Mouse (Mus musculus): ENCODE data around the gene Bglap3. TPM values are rescaled to one million over a fixed set of nuclear protein-coding genes. Genes with fewer than 3 reads are reported as not detected.

The Bglap3 gene
- total and polyA plus RNA-seq, 3 experiments: not detected

DNA sequence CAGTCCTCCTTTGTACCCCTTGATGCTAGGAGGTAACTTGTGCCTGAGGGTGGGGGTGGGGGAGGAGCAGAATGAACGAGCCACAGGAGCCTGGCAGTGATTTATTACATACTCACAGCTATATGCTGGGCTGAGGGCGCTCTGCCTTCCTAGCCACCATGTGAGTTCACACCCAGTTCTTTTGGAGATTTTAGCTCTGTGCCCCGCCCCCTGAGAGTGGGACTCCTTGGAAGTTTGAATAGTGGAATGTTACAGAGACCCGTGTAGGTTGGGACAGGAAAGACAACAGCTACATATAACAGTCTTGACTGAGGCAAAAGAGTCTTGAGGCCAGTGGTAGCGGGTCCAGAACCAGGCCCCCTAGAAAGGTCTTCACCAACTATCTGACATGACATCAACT, 43.6 kb downstream of the Bglap3 start:
- no peak overlapping the region for H3K4me3 ChIP-seq (ENCODE audit: control insufficient read depth in 1 of 2, insufficient read depth in 1 of 2, low read depth in 2 of 2, low read length in 2 of 2)
- H3K27ac ChIP-seq (ENCODE audit: control insufficient read depth, low read depth, low read length): no peak overlapping the region
- H3K9me3 ChIP-seq (replicated peaks; ENCODE audit: insufficient read depth, low read length): no peaks in the 10 kb centered on the region
- H3K36me3 ChIP-seq (ENCODE audit: control insufficient read depth in 1 of 2, insufficient read depth in 2 of 2, low read length in 2 of 2): peaks cover 0 to 2% of the 10 kb centered on the region in 2 experiments; a peak in 2 of 4 replicates
- H3K79me2 ChIP-seq (ENCODE audit: control insufficient read depth, insufficient read depth, low read length, poor library complexity): peaks cover 12% of the 10 kb centered on the region
- no peak for TF ChIP-seq E2F4 (IDR thresholded peaks at IDR 0.05; ENCODE audit: borderline replicate concordance, low read depth, low read length)
- TF ChIP-seq CHD1 (IDR thresholded peaks at IDR 0.05; ENCODE audit: low read depth, low read length): no peak
- TF ChIP-seq MXI1 (IDR thresholded peaks at IDR 0.05; ENCODE audit: low read depth, low read length): no peak
- no peak for TF ChIP-seq MAX (IDR thresholded peaks at IDR 0.05; ENCODE audit: low read length)
- TF ChIP-seq RAD21 (IDR thresholded peaks at IDR 0.05; ENCODE audit: low read depth, low read length): no peak
- TF ChIP-seq TBP (IDR thresholded peaks at IDR 0.05; ENCODE audit: low read depth, low read length): no peak
- no peak for TF ChIP-seq SIN3A (IDR thresholded peaks at IDR 0.05; ENCODE audit: low read length)
- TF ChIP-seq HCFC1 (IDR thresholded peaks at IDR 0.05; ENCODE audit: low read depth, low read length): no peak
- TF ChIP-seq USF2 (IDR thresholded peaks at IDR 0.05; ENCODE audit: borderline replicate concordance in 1 of 2, insufficient read depth in 1 of 2, low read depth in 1 of 2, low read length in 2 of 2): no peak
- no peak for TF ChIP-seq MYC (IDR thresholded peaks at IDR 0.05; ENCODE audit: low read depth, low read length)
- no peak for TF ChIP-seq CHD2 (IDR thresholded peaks at IDR 0.05; ENCODE audit: low read length)
- no peak for TF ChIP-seq MAFK (IDR thresholded peaks at IDR 0.05; ENCODE audit: borderline replicate concordance, low read depth, low read length)
- TF ChIP-seq NRF1 (IDR thresholded peaks at IDR 0.05; ENCODE audit: insufficient read depth, low read depth, low read length, poor library complexity, severe bottlenecking): no peak
- TF ChIP-seq ETS1 (IDR thresholded peaks at IDR 0.05; ENCODE audit: low read depth, low read length): no peak
- no peak for TF ChIP-seq UBTF (IDR thresholded peaks at IDR 0.05; ENCODE audit: borderline replicate concordance, insufficient read depth, low read depth, low read length)
- TF ChIP-seq CTCF (IDR thresholded peaks at IDR 0.05 in 2 of 3, conservative IDR thresholded peaks at IDR 0.05 in 1 of 3; ENCODE audit: control insufficient read depth in 1 of 3, insufficient read depth in 1 of 3, low read depth in 2 of 3, low read length in 3 of 3, poor library complexity in 1 of 3, severe bottlenecking in 1 of 3): no peak
- no peak for TF ChIP-seq ZMIZ1 (IDR thresholded peaks at IDR 0.05; ENCODE audit: low read depth, low read length)
- no peak for TF ChIP-seq MYB (IDR thresholded peaks at IDR 0.05; ENCODE audit: low read depth, low read length)
- no peak for TF ChIP-seq ZC3H11A (IDR thresholded peaks at IDR 0.05; ENCODE audit: low read depth, low read length)
- no peak for TF ChIP-seq GATA1 (IDR thresholded peaks at IDR 0.05; ENCODE audit: low read depth, low read length)
- H3K4me1 ChIP-seq (ENCODE audit: control insufficient read depth in 1 of 2, insufficient read depth in 2 of 2, low read length in 2 of 2): peaks cover 0 to 13% of the 10 kb centered on the region in 2 experiments; a peak in 3 of 4 replicates
- no peaks in the 10 kb centered on the region for H3K27me3 ChIP-seq (ENCODE audit: control insufficient read depth in 1 of 2, insufficient read depth in 2 of 2, low read length in 2 of 2)
- no peak for DNase-seq (ENCODE audit: low read depth, low spot score)
- H3K9ac ChIP-seq (ENCODE audit: control insufficient read depth, low read depth, low read length, poor library complexity, severe bottlenecking): no peak overlapping the region

DNA sequence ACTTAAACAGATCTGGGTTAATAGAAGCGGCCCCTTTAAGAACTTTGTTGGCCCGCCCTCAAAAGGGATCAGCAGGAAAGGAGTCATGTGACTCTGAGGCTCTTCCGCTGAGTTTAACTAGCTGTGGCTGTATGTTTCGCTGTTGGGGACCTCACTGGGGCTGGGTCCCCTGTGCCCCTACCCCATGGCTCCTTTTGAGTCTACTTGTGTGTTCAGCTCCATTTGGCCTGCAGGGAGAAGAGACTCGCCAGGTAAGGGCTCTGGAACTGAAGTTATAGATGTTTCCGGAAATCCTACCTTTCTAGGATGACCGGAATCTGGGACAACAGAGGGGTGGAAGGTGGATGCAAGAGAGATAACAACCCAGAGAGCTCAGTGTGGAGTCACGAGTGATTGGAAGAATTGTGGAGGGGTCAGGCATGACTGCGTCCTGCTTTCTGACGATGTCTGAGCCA, 47.6 kb downstream of the Bglap3 start, which contains the start of gene Glmp:
Glmp (plus strand) TSS at position 73 of the 455 bp plus-strand sequence.
- Histone ChIP-seq H3K27me3 (ENCODE audit: control insufficient read depth in 1 of 2, insufficient read depth in 2 of 2, low read length in 2 of 2) (no peaks in the 10 kb centered on the region), H3K9ac (ENCODE audit: control insufficient read depth, low read depth, low read length, poor library complexity, severe bottlenecking) (peak within 1 kb of the TSS; percentile 92), H3K4me1 (ENCODE audit: control insufficient read depth in 1 of 2, insufficient read depth in 2 of 2, low read length in 2 of 2) (peaks cover 0 to 13% of the 10 kb centered on the region in 2 experiments; a peak in 3 of 4 replicates), H3K27ac (ENCODE audit: control insufficient read depth, low read depth, low read length) (peak within 1 kb of the TSS; percentile 47), H3K79me2 (ENCODE audit: control insufficient read depth, insufficient read depth, low read length, poor library complexity) (peaks cover 12% of the 10 kb centered on the region), H3K9me3 (replicated peaks; ENCODE audit: insufficient read depth, low read length) (no peaks in the 10 kb centered on the region), H3K36me3 (ENCODE audit: control insufficient read depth in 1 of 2, insufficient read depth in 2 of 2, low read length in 2 of 2) (peaks cover 2 to 15% of the 10 kb centered on the region in 2 experiments), H3K4me3 (ENCODE audit: control insufficient read depth in 1 of 2, insufficient read depth in 1 of 2, low read depth in 2 of 2, low read length in 2 of 2) (peak within 1 kb of the TSS; percentile 98 to 99)
- DNase-seq (ENCODE audit: low read depth, low spot score): peak; percentile 89
- TF ChIP-seq NELFE (IDR thresholded peaks at IDR 0.05; ENCODE audit: low read depth, low read length): peak; percentile 85
- no peak for TF ChIP-seq RAD21 (IDR thresholded peaks at IDR 0.05; ENCODE audit: low read depth, low read length)
- TF ChIP-seq MXI1 (IDR thresholded peaks at IDR 0.05; ENCODE audit: low read depth, low read length): peak; percentile 64; the same call in 1 of the 2 replicates
- TF ChIP-seq TCF12 (IDR thresholded peaks at IDR 0.05; ENCODE audit: low read depth, low read length): 0 out of 2 replicates have a peak, but pooled peaks have one; percentile 20
- peak; percentile 85 for TF ChIP-seq HCFC1 (IDR thresholded peaks at IDR 0.05; ENCODE audit: low read depth, low read length)
- TF ChIP-seq NRF1 (IDR thresholded peaks at IDR 0.05; ENCODE audit: insufficient read depth, low read depth, low read length, poor library complexity, severe bottlenecking): no peak
- TF ChIP-seq SIN3A (IDR thresholded peaks at IDR 0.05; ENCODE audit: low read length): peak; percentile 99
- peak; percentile 88 for TF ChIP-seq POLR2AphosphoS2 (IDR thresholded peaks at IDR 0.05; ENCODE audit: low read length)
- TF ChIP-seq MAZ (IDR thresholded peaks at IDR 0.05; ENCODE audit: low read depth, low read length): no peak
- TF ChIP-seq ELF1 (IDR thresholded peaks at IDR 0.05; ENCODE audit: low read depth, low read length): peak; percentile 72
- TF ChIP-seq ETS1 (IDR thresholded peaks at IDR 0.05; ENCODE audit: low read depth, low read length): 0 out of 2 replicates have a peak, but pooled peaks have one; percentile 58
- TF ChIP-seq MAFK (IDR thresholded peaks at IDR 0.05; ENCODE audit: borderline replicate concordance, low read depth, low read length): no peak
- TF ChIP-seq POLR2A (IDR thresholded peaks at IDR 0.05; ENCODE audit: control insufficient read depth in 1 of 2, insufficient read depth in 1 of 2, low read depth in 1 of 2, low read length in 2 of 2, poor library complexity in 1 of 2): peak; percentile 67 to 92
- 0 out of 2 replicates have a peak, but pooled peaks have one; percentile 30 for TF ChIP-seq RCOR1 (IDR thresholded peaks at IDR 0.05; ENCODE audit: low read depth, low read length)
- no peak for TF ChIP-seq CHD2 (IDR thresholded peaks at IDR 0.05; ENCODE audit: low read length)
- TF ChIP-seq USF2 (IDR thresholded peaks at IDR 0.05; ENCODE audit: borderline replicate concordance in 1 of 2, insufficient read depth in 1 of 2, low read depth in 1 of 2, low read length in 2 of 2): peak; percentile 46 to 93; a peak in 3 of 4 replicates
- TF ChIP-seq ZMIZ1 (IDR thresholded peaks at IDR 0.05; ENCODE audit: low read depth, low read length): peak; percentile 77; the same call in 1 of the 2 replicates
- peak; percentile 64; the same call in 1 of the 2 replicates for TF ChIP-seq MAX (IDR thresholded peaks at IDR 0.05; ENCODE audit: low read length)
- 0 out of 2 replicates have a peak, but pooled peaks have one; percentile 65 for TF ChIP-seq BHLHE40 (IDR thresholded peaks at IDR 0.05; ENCODE audit: borderline replicate concordance, low read depth, low read length)
- peak; percentile 98 for TF ChIP-seq USF1 (IDR thresholded peaks at IDR 0.05; ENCODE audit: low read depth, low read length)
